ENCODE assay signal across 13 mouse cellular contexts in genomic region chr16:95262706-95263363, GRCm38 (mm10). TPM values are rescaled to one million over a fixed set of nuclear protein-coding genes. Genes with fewer than 3 reads are reported as not detected.
DNase-seq lines count a peak whose midpoint lies in the region; ATAC-seq lines count a peak whose summit lies in the region.
"Had no signal": no experiment of that assay in that cellular context is flagged by ENCODE, and none has a peak within 500 bp of the region (broad histone marks: within the 10 kb centered on the region; RNA-seq: fewer than 3 reads in every experiment).

No protein-coding gene starts in this region.

- no peaks in the 10 kb centered on the region for H3K9me3 ChIP-seq in embryonic facial prominence, embryonic 11.5 days (replicated peaks; ENCODE audit: control insufficient read depth, low read length)
- no peaks in the 10 kb centered on the region for H3K9me3 ChIP-seq in embryonic facial prominence, embryonic 10.5 days
- H3K9me3 ChIP-seq: forebrain, embryonic 10.5 days had no signal

- H3K27ac ChIP-seq in embryonic facial prominence, embryonic 11.5 days (replicated peaks; ENCODE audit: low read depth, low read length) = no peak overlapping the region
- H3K27ac ChIP-seq in embryonic facial prominence, embryonic 10.5 days (replicated peaks) = no peak overlapping the region
- H3K27ac ChIP-seq: forebrain, embryonic 10.5 days; left cerebral cortex, adult 2 months; macrophage had no signal

- ATAC-seq in embryonic facial prominence, embryonic 11.5 days (replicated peaks; ENCODE audit: insufficient number of reproducible peaks, low FRiP score, low TSS enrichment, low read depth) = no peak

- H3K4me2 ChIP-seq in embryonic facial prominence, embryonic 11.5 days (ENCODE audit: low read depth, low read length) = no peak overlapping the region
- H3K4me2 ChIP-seq: heart, embryonic 11.5 days had no signal

- no peaks in the 10 kb centered on the region for H3K36me3 ChIP-seq in embryonic facial prominence, embryonic 11.5 days (replicated peaks; ENCODE audit: control insufficient read depth, insufficient read depth, low read depth, low read length)
- H3K36me3 ChIP-seq in embryonic facial prominence, embryonic 10.5 days (replicated peaks) = no peaks in the 10 kb centered on the region
- H3K36me3 ChIP-seq: forebrain, embryonic 10.5 days had no signal

- no peak overlapping the region for H3K9ac ChIP-seq in embryonic facial prominence, embryonic 11.5 days (replicated peaks; ENCODE audit: low read length)

- DNase-seq in embryonic facial prominence, embryonic 11.5 days (ENCODE audit: low spot score) = peak; percentile 35
- no peak for DNase-seq in embryonic facial prominence, embryonic 10.5 days (ENCODE audit: low spot score)
- peak; percentile 83 for DNase-seq in CD4-positive, CD25-positive, alpha-beta regulatory T cell, adult 2 months (ENCODE audit: low read depth, low spot score)
- DNase-seq in forelimb bud, embryonic 11.5 days (ENCODE audit: low read depth, low spot score) = peak; percentile 49
- peak; percentile 17 to 51 for DNase-seq in thymus, adult 18-20 months
- DNase-seq in gastrocnemius, postnatal 25 days = no peak
- no peak for DNase-seq in cerebellum, adult 9-10 months
- no peak for DNase-seq in yolk sac, embryonic 10.5 days (ENCODE audit: low spot score)
- DNase-seq: cerebellum, postnatal 25 days had no signal

- H3K4me1 ChIP-seq in embryonic facial prominence, embryonic 11.5 days (ENCODE audit: control insufficient read depth, insufficient read depth, low read length) = peaks cover 5% of the 10 kb centered on the region
- H3K4me1 ChIP-seq in embryonic facial prominence, embryonic 10.5 days = peaks cover 59% of the 10 kb centered on the region

- WGBS in embryonic facial prominence, embryonic 11.5 days = 73% methylated on average over 15 of the region's 15 CpGs
- 78% methylated on average over 15 of the region's 15 CpGs for WGBS in embryonic facial prominence, embryonic 10.5 days

- H3K4me3 ChIP-seq in embryonic facial prominence, embryonic 11.5 days (ENCODE audit: low read depth, low read length) = no peak overlapping the region
- H3K4me3 ChIP-seq in embryonic facial prominence, embryonic 10.5 days = no peak overlapping the region
- H3K4me3 ChIP-seq: forebrain, embryonic 10.5 days; left cerebral cortex, adult 2 months had no signal

- no peaks in the 10 kb centered on the region for H3K27me3 ChIP-seq in embryonic facial prominence, embryonic 11.5 days (ENCODE audit: control insufficient read depth, insufficient read depth, low read length)
- peaks cover 5% of the 10 kb centered on the region; the same call in 1 of the 2 replicates for H3K27me3 ChIP-seq in embryonic facial prominence, embryonic 10.5 days (replicated peaks; ENCODE audit: low read depth, poor library complexity, severe bottlenecking)

RNA-seq across cellular contexts. Expression of gene Kcnj15, which starts 5.5 kb away (rescaled TPM):
- polyA plus RNA-seq in embryonic facial prominence, embryonic 11.5 days (2014; fragmentation: Nextera tagmentation; extraction: Ambion mirVana) = 0.27 and 0.53 TPM in 2 replicates
- polyA plus RNA-seq in embryonic facial prominence, embryonic 10.5 days (2016; fragmentation: Nextera tagmentation; extraction: Ambion mirVana) = 0.33 and 0.45 TPM in 2 replicates
- under 1 TPM in 1 of 2 experiments, not detected in 1; 0.08 TPM for total RNA-seq in gastrocnemius, postnatal 25 days (2021)
- total RNA-seq: left cerebral cortex, adult 2 months had no signal
- polyA plus RNA-seq: macrophage had no signal

Comparison
In these comparisons a context has a peak if more than half of its experiments do, and no peak if none do; other contexts are left out.
1. DNase-seq: peak in embryonic facial prominence, embryonic 11.5 days (single experiment), CD4-positive, CD25-positive, alpha-beta regulatory T cell, adult 2 months (single experiment), forelimb bud, embryonic 11.5 days (single experiment) and thymus, adult 18-20 months (2 of 2); none in embryonic facial prominence, embryonic 10.5 days (single experiment), gastrocnemius, postnatal 25 days (single experiment), cerebellum, adult 9-10 months (single experiment) and yolk sac, embryonic 10.5 days (single experiment).